Mouse (Mus musculus) stomach, postnatal 0 days (tissue): Measurements from ENCODE around the gene Shisa8.

Experiments
- CTCF ChIP-seq: IDR thresholded peaks from 2 replicates; pipeline ENCODE4 v1.5.1; 2016; ENCODE audit warnings: antibody characterized with exemption, low read depth, mild to moderate bottlenecking, moderate library complexity
- EP300 ChIP-seq: optimal IDR thresholded peaks from 2 replicates; pipeline ENCODE3; 2016; ENCODE audit warnings: antibody characterized with exemption

DNA sequence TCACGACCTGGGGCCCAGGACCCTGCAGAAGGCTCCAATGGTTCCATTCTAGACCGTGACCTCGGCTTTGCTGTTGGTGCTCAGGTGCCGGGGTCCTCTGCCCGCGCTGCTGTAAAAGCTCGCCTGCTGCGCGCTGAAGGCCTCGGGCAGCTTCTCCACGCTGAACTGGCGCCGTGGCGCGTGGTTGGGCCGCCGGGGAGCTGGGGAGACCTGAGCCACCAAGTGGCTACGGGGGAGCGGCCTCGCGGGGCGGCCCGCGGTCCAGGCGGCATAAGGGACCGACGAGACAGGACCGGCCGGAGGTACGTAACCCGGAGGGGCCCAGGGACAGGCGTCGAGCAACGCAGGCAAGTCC is 5.5 kb downstream of the Shisa8 start:
- no peak for TF ChIP-seq CTCF
- no peak for TF ChIP-seq EP300
